Mouse (Mus musculus) C2C12 (cell line): ENCODE data around the gene Kcnn3. TPM values are rescaled to one million over a fixed set of nuclear protein-coding genes. Genes with fewer than 3 reads are reported as not detected.

Source experiments
- H3K27me3 ChIP-seq: one replicate; pipeline ENCODE4 v1.6.1; 2011; ENCODE audit not compliant: control insufficient read depth, insufficient read depth, insufficient read length
- H3K36me3 ChIP-seq: one replicate; pipeline ENCODE4 v1.6.1; 2011; ENCODE audit not compliant: control insufficient read depth, insufficient read depth
- H3K4me3 ChIP-seq: one replicate; pipeline ENCODE4 v1.5.1; 2011; ENCODE audit warnings: mild to moderate bottlenecking, control low read depth; ENCODE audit not compliant: poor library complexity, insufficient read depth, severe bottlenecking
- H3K79me2 ChIP-seq: one replicate; pipeline ENCODE4 v1.6.1; 2011; ENCODE audit not compliant: control insufficient read depth, insufficient read depth
- H3K79me3 ChIP-seq: one replicate; pipeline ENCODE4 v1.6.1; 2011; ENCODE audit warnings: low read depth, control low read depth
- H3ac ChIP-seq: one replicate; pipeline ENCODE3; 2011; ENCODE audit warnings: low read depth; ENCODE audit not compliant: control insufficient read depth, insufficient read length
- CEBPB ChIP-seq: IDR thresholded peaks from one replicate; pipeline ENCODE4 v1.6.1; 2011; ENCODE audit warnings: low read depth, mild to moderate bottlenecking, control low read depth, moderate library complexity
- CTCF ChIP-seq: IDR thresholded peaks from one replicate; pipeline ENCODE4 v1.5.1; 2011; ENCODE audit not compliant: control insufficient read depth, insufficient read depth, insufficient read length
- FOSL1 ChIP-seq: IDR thresholded peaks from one replicate; pipeline ENCODE4 v1.8.0; 2011; ENCODE audit warnings: mild to moderate bottlenecking, low read length; ENCODE audit not compliant: poor library complexity, insufficient read depth, severe bottlenecking
- MAX ChIP-seq: IDR thresholded peaks from one replicate; pipeline ENCODE4 v1.6.1; 2011; ENCODE audit warnings: mild to moderate bottlenecking, control low read depth
- MYOD1 ChIP-seq: IDR thresholded peaks from one replicate; pipeline ENCODE4 v1.6.1; 2011; ENCODE audit warnings: low read depth; ENCODE audit not compliant: control insufficient read depth, insufficient read length
- MYOG ChIP-seq: IDR thresholded peaks from one replicate; pipeline ENCODE4 v1.6.1; 2011; ENCODE audit not compliant: control insufficient read depth, insufficient read length; ENCODE audit errors: extremely low read depth
- USF1 ChIP-seq: IDR thresholded peaks from one replicate; pipeline ENCODE4 v1.6.1; 2011; ENCODE audit warnings: low read depth, mild to moderate bottlenecking, control low read depth, moderate library complexity
- polyA plus RNA-seq: library from polyadenylated mRNA; unstranded; fragments of >200 nt; fragmentation: generic; extraction: Trizol; gene quantifications from one replicate; pipeline ENCODE4 v1.2.1, GENCODE M21; 2012; ENCODE audit warnings: missing spikeins

Gene Kcnn3
- polyA plus RNA-seq, 1 experiment, result 0.01 TPM

DNA sequence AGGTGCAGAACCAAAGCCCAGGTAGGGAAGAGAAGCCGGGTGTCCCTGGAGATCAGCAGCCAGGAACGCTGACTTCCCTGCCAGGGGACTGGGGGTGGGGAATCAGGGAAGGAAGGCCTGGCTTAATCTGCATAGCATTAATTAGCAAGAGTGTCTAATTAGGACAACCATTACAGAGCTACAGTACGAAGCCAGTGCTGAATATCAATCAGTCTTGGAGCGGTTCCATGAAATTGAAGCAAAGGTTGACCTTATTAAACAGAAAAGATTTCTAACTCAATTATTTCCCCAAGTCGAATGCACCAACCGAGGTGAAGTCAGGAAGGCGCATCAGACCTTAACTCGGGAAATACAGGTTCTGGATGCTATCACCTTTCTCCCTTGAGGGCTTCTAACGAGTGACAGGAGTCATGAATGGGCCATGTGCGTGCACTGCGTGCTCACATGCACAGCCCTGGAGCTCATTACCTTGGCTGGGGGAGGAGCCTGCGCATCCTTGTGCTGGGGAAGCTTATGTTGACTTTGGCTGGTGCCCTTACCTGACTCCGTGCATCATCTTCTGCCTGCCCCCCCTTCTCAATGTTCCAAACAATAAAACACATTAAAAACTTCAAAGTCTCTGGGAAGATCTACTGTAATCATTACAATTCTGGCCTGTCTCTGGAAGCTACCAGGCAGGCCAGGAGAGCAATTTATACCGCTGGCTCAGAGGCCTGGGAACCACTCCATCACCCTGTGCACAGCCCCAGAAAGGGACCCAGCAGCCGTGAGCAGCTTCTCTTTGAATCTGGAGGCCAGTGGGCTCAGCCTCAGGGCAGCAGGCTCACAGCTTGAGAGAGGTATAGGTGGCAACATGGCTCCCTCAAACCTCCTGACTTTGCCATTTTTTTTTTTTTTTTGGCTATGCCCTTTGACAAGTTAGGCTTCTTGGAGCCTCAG is 39.3 kb downstream of the Kcnn3 start:
- no peak overlapping the region for H3ac ChIP-seq
- no peaks in the 10 kb centered on the region for H3K79me3 ChIP-seq
- no peaks in the 10 kb centered on the region for H3K36me3 ChIP-seq
- no peak for TF ChIP-seq MYOG
- TF ChIP-seq CTCF, result no peak
- no peak for TF ChIP-seq FOSL1
- no peak for TF ChIP-seq MAX
- peaks cover 67% of the 10 kb centered on the region for H3K27me3 ChIP-seq
- no peak overlapping the region for H3K4me3 ChIP-seq
- no peaks in the 10 kb centered on the region for H3K79me2 ChIP-seq

DNA sequence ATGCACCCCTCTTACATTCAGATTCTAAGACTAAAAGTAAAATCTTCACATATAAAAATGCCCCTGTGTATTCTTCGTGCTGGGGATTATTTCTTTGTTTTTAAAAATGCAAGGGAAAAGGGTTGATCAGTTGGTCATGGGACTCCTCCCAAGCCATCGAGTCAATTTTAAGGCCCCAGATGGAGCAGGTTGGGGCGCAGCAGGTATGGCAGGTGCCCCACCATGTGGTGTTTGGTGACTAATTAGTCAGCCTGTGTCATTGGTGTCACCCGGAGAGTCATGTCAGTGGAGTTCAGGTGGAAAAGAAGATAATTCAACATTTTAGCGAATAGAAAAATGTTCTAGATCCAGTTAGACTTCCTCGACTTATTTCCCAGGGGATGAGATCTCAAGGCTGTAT is 41.4 kb downstream of the Kcnn3 start:
- Histone ChIP-seq H3K79me2 (no peaks in the 10 kb centered on the region), H3ac (no peak overlapping the region), H3K4me3 (no peak overlapping the region), H3K36me3 (no peaks in the 10 kb centered on the region), H3K27me3 (peaks cover 66% of the 10 kb centered on the region), H3K79me3 (no peaks in the 10 kb centered on the region)
- no peak for TF ChIP-seq CTCF
- TF ChIP-seq FOSL1, result no peak
- TF ChIP-seq MAX, result no peak
- no peak for TF ChIP-seq USF1
- TF ChIP-seq MYOG, result no peak
- no peak for TF ChIP-seq MYOD1
- TF ChIP-seq CEBPB, result no peak

DNA sequence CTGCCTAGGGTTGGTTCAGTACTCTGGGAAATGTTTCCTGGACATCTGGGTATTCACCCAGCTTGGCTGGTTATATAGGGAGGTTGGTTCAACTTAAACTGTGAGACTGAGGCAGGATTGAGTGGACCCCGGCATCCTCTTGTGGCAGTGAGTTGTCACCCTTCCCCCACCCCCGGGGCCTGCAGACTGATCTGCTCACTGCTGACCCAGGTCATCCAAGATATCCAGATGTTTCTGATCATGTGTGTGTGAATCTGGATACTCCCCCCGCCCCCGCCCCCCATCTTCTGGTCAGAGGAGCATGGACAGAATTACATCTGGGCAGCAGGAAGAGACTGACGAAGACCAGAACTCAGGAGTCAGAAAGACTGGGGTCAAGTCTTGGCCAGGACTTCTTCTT is 45.4 kb downstream of the Kcnn3 start:
- H3K4me3 ChIP-seq, result no peak overlapping the region
- no peaks in the 10 kb centered on the region for H3K36me3 ChIP-seq
- H3ac ChIP-seq, result no peak overlapping the region
- peaks cover 57% of the 10 kb centered on the region for H3K27me3 ChIP-seq
- TF ChIP-seq MAX, result no peak
- TF ChIP-seq MYOG, result no peak
- no peak for TF ChIP-seq CEBPB
- TF ChIP-seq USF1, result no peak
- TF ChIP-seq CTCF, result no peak
- no peak for TF ChIP-seq FOSL1
- TF ChIP-seq MYOD1, result no peak
- H3K79me3 ChIP-seq, result no peaks in the 10 kb centered on the region
- H3K79me2 ChIP-seq, result no peaks in the 10 kb centered on the region

DNA sequence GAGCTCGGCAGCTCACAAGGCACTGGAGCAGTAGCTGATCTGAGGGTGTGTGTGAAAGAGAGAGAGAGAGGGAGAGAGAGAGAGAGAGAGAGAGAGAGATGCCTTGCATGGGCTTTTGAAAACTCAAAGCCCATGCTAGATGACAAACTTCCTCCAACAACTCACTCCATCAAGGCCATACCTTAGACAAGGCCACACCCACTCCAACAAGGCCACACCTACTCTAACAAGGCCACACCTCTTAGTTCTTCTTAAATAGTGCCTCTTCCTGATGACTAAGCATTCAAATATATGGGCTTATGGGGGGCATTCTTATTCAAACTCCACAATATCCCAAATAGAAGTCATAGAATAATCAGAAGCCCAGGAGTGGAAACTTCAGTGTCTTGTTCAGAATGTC is 49.1 kb downstream of the Kcnn3 start:
- no peaks in the 10 kb centered on the region for H3K79me3 ChIP-seq
- H3K4me3 ChIP-seq, result no peak overlapping the region
- H3K79me2 ChIP-seq, result no peaks in the 10 kb centered on the region
- TF ChIP-seq MYOD1, result no peak
- H3K27me3 ChIP-seq, result peaks cover 54% of the 10 kb centered on the region
- H3K36me3 ChIP-seq, result no peaks in the 10 kb centered on the region
- H3ac ChIP-seq, result no peak overlapping the region

DNA sequence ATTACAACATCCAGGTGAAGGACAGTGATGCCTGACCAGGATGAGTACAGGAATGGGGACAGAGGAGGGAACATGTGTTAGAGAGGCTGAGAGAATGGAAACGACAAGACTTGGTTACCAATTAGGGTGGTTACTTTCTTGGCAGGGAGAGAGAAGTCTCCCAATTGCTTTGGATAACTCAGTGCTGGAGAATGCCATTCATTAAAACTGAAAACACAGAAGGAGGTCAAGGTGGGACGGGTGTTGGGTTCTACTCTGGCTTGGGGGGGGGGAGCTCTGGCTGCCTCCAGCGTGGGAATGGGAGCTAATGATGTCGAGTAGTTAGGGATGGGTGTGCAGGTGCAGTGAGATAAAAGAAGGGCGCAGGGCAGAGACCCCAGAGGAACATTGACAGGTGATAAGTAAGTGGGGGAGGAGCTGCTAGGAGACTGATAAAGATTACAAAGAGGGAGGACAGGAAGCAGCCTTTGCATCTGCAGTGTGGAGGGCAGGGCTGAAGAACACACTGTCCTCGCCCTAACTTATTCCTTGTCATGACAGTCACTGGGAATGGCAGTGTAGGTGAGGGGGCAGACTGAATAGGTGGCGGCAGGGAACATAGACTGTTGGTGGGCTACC is 49.9 kb downstream of the Kcnn3 start:
- no peaks in the 10 kb centered on the region for H3K79me3 ChIP-seq
- TF ChIP-seq CTCF (no peak), MYOG (no peak), MYOD1 (no peak), USF1 (no peak), FOSL1 (no peak), MAX (no peak), CEBPB (no peak)
- H3K4me3 ChIP-seq, result no peak overlapping the region
- peaks cover 47% of the 10 kb centered on the region for H3K27me3 ChIP-seq
- H3K79me2 ChIP-seq, result no peaks in the 10 kb centered on the region
- H3K36me3 ChIP-seq, result no peaks in the 10 kb centered on the region
- H3ac ChIP-seq, result no peak overlapping the region
